Mouse (Mus musculus): Measurements from ENCODE around the gene Gabpb1. TPM values are rescaled to one million over a fixed set of nuclear protein-coding genes. Genes with fewer than 3 reads are reported as not detected.

The Gabpb1 gene
- total and polyA plus RNA-seq, 2 experiments from 2014 or later = 27.6 to 30.3 TPM

GRCm38 (mm10) chr2:126601918-126602600 lies 74.1 kb downstream of the Gabpb1 start:
- Histone ChIP-seq H3K27ac (ENCODE audit: low read depth, low read length) (no peak overlapping the region), H3K9ac (no peak overlapping the region), H3K36me3 (ENCODE audit: insufficient read depth) (no peaks in the 10 kb centered on the region), H3K4me2 (ENCODE audit: low read depth) (no peak overlapping the region), H3K27me3 (ENCODE audit: insufficient read depth, low read length) (no peaks in the 10 kb centered on the region), H3K4me1 (ENCODE audit: insufficient read depth) (no peaks in the 10 kb centered on the region), H3K4me3 (ENCODE audit: low read depth, low read length) (no peak overlapping the region), H3K9me3 (ENCODE audit: low read length) (no peaks in the 10 kb centered on the region)
- TF ChIP-seq CTCF (IDR thresholded peaks at IDR 0.05; ENCODE audit: low read depth) = no peak
- ATAC-seq = no peak
- DNase-seq = no peak
- 92% methylated on average over 14 of the region's 14 CpGs for WGBS

GRCm38 (mm10) chr2:126600533-126600932 lies 75.6 kb downstream of the Gabpb1 start:
- Histone ChIP-seq H3K9ac (no peak overlapping the region), H3K4me3 (ENCODE audit: low read depth, low read length) (no peak overlapping the region), H3K4me1 (ENCODE audit: insufficient read depth) (no peaks in the 10 kb centered on the region), H3K27me3 (ENCODE audit: insufficient read depth, low read length) (no peaks in the 10 kb centered on the region), H3K9me3 (ENCODE audit: low read length) (no peaks in the 10 kb centered on the region), H3K4me2 (ENCODE audit: low read depth) (no peak overlapping the region), H3K27ac (ENCODE audit: low read depth, low read length) (no peak overlapping the region), H3K36me3 (ENCODE audit: insufficient read depth) (no peaks in the 10 kb centered on the region)
- no peak for ATAC-seq
- WGBS = 81% methylated on average over 14 of the region's 14 CpGs
- DNase-seq = no peak
- no peak for TF ChIP-seq CTCF (IDR thresholded peaks at IDR 0.05; ENCODE audit: low read depth)

GRCm38 (mm10) chr2:126599005-126599404 lies 77.1 kb downstream of the Gabpb1 start:
- Histone ChIP-seq H3K27me3 (ENCODE audit: insufficient read depth, low read length) (no peaks in the 10 kb centered on the region), H3K9me3 (ENCODE audit: low read length) (no peaks in the 10 kb centered on the region), H3K27ac (ENCODE audit: low read depth, low read length) (no peak overlapping the region), H3K4me3 (ENCODE audit: low read depth, low read length) (no peak overlapping the region), H3K36me3 (ENCODE audit: insufficient read depth) (no peaks in the 10 kb centered on the region), H3K4me2 (ENCODE audit: low read depth) (no peak overlapping the region), H3K4me1 (ENCODE audit: insufficient read depth) (0 out of 2 replicates have a peak, but pooled peaks cover 3% of the 10 kb centered on the region), H3K9ac (no peak overlapping the region)
- 12% methylated on average over 3 of the region's 3 CpGs for WGBS
- TF ChIP-seq CTCF (IDR thresholded peaks at IDR 0.05; ENCODE audit: low read depth) = peak; percentile 55
- ATAC-seq = peak; percentile 60
- peak; percentile 22 for DNase-seq

GRCm38 (mm10) chr2:126598359-126598758 lies 77.8 kb downstream of the Gabpb1 start:
- Histone ChIP-seq H3K4me3 (ENCODE audit: low read depth, low read length) (no peak overlapping the region), H3K9me3 (ENCODE audit: low read length) (no peaks in the 10 kb centered on the region), H3K9ac (no peak overlapping the region), H3K27ac (ENCODE audit: low read depth, low read length) (no peak overlapping the region), H3K4me1 (ENCODE audit: insufficient read depth) (0 out of 2 replicates have a peak, but pooled peaks cover 3% of the 10 kb centered on the region), H3K27me3 (ENCODE audit: insufficient read depth, low read length) (no peaks in the 10 kb centered on the region), H3K4me2 (ENCODE audit: low read depth) (no peak overlapping the region), H3K36me3 (ENCODE audit: insufficient read depth) (no peaks in the 10 kb centered on the region)
- ATAC-seq (no peak), DNase-seq (no peak)
- WGBS = 57% methylated on average over 2 of the region's 2 CpGs
- no peak for TF ChIP-seq CTCF (IDR thresholded peaks at IDR 0.05; ENCODE audit: low read depth)

- Histone ChIP-seq H3K4me3 (ENCODE audit: low read depth, low read length) (no peak overlapping the region), H3K9ac (no peak overlapping the region), H3K36me3 (ENCODE audit: insufficient read depth) (no peaks in the 10 kb centered on the region), H3K4me1 (ENCODE audit: insufficient read depth) (0 out of 2 replicates have a peak, but pooled peaks cover 3% of the 10 kb centered on the region), H3K9me3 (ENCODE audit: low read length) (no peaks in the 10 kb centered on the region), H3K4me2 (ENCODE audit: low read depth) (no peak overlapping the region), H3K27me3 (ENCODE audit: insufficient read depth, low read length) (no peaks in the 10 kb centered on the region), H3K27ac (ENCODE audit: low read depth, low read length) (no peak overlapping the region)
- 86% methylated on average over 20 of the region's 20 CpGs for WGBS
- ATAC-seq = no peak
- no peak for DNase-seq
- no peak for TF ChIP-seq CTCF (IDR thresholded peaks at IDR 0.05; ENCODE audit: low read depth)
These were observed 78.6 kb downstream of the Gabpb1 start for GRCm38 (mm10) chr2:126597279-126598241.

- Histone ChIP-seq H3K27me3 (ENCODE audit: insufficient read depth, low read length) (no peaks in the 10 kb centered on the region), H3K4me2 (ENCODE audit: low read depth) (no peak overlapping the region), H3K36me3 (ENCODE audit: insufficient read depth) (no peaks in the 10 kb centered on the region), H3K4me1 (ENCODE audit: insufficient read depth) (0 out of 2 replicates have a peak, but pooled peaks cover 3% of the 10 kb centered on the region), H3K9ac (no peak overlapping the region), H3K4me3 (ENCODE audit: low read depth, low read length) (no peak overlapping the region), H3K27ac (ENCODE audit: low read depth, low read length) (no peak overlapping the region), H3K9me3 (ENCODE audit: low read length) (no peaks in the 10 kb centered on the region)
- TF ChIP-seq CTCF (IDR thresholded peaks at IDR 0.05; ENCODE audit: low read depth) = no peak
- 92% methylated on average over 7 of the region's 7 CpGs for WGBS
- ATAC-seq = no peak
- DNase-seq = no peak
These were observed 79.6 kb downstream of the Gabpb1 start for GRCm38 (mm10) chr2:126596347-126597072.

Data from forebrain, postnatal 0 days (tissue).